Mouse (Mus musculus) frontal cortex, adult 2 months (tissue): ENCODE results near the gene Hoxc13. TPM values are rescaled to one million over a fixed set of nuclear protein-coding genes. Genes with fewer than 3 reads are reported as not detected.

Source experiments
- DNase-seq, 2 experiments: peaks; one replicate each; pipeline ENCODE4 v3.0.0; 2022; ENCODE audit warnings: low spot score in 1 of 2; ENCODE audit errors: extremely low spot score in 1 of 2
- polyA plus RNA-seq: library from polyadenylated mRNA; depleted of rRNA; stranded (reverse); fragments of >200 nt; gene quantifications from 2 replicates; pipeline ENCODE4 v1.2.3, GENCODE M21; 2012

Hoxc13 gene
- polyA plus RNA-seq, 1 experiment: not detected

- DNase-seq: no peak
Observed at GRCm38 (mm10) chr15:102936279-102936972, 15.5 kb downstream of the Hoxc13 start, which contains the start of gene Hoxc12. Hoxc12 (plus strand) TSS chr15:102936757.

GRCm38 (mm10) chr15:102937036-102937666, 16.2 kb downstream of the Hoxc13 start:
- DNase-seq: no peak

DNA sequence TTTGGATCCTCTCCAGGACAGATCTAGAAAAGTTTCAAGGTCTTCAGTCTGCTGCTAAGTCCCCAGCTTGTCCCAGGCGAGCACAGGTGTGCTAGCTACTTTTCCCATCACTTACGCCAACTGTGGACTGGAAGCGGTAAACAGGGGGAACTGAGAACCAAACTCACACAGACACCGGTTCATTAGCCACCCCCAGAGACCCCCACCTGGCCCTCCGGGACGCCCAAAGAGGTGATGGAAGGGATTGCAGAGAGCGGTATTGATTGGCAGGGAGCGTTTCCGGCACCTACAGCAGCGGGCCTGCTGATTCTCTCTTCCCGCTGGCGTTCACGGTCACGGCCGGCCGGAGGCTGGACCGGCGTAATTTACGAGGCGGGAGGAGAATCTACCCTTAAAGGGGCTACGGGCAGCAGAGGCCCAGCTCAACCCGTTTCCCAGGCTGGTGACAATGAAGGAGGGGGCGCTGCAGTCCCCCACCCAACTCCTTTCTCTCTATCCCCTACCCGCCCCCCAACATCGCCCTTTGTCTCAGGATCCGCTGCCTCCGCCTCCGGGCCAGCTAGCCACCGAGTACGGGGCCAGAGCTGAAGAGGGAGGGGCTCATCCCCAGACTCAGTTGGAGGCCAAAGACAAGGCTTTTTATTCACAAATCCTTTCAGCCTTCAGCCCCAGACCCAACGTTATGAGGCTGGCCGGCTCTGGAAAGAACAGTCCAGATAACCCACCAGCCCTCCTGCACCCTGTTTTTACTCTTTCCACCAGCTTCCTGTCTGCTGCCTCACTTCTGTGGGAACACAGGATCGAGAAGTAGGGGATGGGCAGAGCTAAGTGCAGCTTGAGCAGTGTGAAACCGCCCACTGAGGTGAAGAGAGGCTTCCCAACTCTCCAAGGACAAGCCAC, 18.6 kb downstream of the Hoxc13 start:
- no peak for DNase-seq

DNA sequence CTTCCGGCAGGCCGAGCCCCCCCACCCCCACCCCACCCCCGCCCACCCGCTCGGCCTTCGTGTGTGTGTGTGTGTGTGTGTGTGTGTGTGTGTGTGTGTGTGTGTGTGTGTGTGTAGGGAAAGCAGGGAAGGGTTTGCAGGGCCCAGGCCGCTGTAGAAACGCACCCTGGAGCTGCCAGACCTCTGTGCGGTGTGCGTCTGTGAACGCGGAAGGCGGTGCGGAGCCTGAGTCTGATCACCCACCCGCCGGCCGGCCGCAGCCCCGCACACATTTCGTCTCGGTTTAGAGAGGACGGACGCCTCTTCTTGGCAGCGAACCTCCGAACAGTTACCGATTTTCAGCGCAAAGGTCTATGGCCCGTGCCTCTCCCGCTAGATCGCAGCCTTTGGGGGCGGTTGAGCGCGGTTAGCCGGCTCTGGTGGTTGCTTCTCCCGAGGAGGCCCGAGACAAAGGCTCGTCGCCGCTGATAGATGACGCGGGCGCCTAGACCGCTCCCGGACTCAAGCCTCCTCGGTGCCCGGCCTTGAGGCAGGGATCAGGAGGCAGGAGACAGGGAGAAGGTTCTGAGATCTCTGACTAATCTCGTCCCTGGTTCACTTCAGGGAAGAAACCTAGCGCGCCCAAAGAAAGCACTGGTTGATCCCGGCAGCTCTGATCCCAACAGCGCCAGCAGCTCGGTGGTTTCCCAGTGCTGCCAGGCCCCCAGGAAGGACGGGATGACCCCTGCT, 22.0 kb downstream of the Hoxc13 start:
- DNase-seq: no peak

- no peak for DNase-seq
Observed at GRCm38 (mm10) chr15:102943468-102943813, 22.5 kb downstream of the Hoxc13 start.

DNA sequence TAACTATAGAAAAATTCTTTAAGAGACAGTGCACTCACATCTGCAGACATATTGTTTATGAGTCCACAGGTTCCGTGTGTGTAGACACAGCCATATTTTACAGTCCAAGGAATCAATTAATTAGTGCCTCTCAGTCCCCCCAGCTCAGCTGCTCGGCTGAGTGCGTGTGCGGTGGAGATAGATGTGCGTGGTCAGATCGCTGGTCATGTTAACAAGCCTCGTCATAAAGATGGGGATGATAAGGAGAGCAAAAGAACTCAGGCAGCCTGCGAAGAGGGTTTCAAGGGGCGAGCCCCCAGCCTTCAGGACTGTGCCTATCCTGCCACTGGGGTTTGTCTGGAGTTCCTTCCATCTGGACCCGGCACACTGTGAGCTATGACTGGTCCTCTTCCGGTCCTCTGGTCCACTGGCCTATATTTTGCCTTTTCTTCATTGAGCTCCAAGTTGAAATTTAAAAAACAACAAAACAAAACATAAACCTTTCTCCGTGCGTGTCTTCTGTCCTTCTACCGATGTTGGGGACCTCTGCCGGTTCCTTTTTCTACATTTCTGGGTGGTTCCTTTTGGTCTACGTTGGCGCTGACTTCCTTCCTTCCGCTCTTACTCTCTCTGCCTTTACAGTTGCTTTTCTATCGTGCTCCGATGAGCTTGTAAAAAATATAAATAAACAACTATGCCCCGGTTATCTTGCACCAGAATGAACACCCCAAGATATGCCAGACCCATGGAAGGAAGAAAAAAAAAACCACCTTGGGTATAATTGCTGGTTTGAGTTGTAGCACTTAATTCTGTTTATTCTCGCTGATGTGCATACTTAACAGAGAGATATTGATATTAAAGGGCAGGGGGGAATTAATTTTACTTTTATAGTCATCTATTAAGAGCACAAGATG, 24.5 kb downstream of the Hoxc13 start:
- no peak for DNase-seq

DNA sequence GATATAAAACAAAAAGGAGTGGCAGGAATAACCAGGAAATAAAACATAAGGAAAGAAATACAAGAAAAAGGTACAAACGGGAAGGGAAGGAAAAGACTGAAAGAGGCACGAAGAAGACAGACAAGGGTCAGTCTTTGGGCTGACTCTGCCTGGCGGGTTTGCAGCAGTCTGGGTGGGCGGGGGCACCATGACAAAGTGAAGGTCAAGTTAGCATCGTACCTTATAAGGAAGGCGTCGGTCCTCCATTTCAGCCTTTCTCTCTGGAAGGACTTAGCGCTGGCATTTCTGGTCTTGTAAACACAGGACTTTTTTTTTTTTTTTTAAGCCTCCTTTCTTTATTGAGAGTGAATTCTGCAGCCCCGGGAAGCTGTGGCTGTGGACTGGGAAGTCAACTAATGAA, 26.4 kb downstream of the Hoxc13 start:
- no peak for DNase-seq

GRCm38 (mm10) chr15:102948842-102949241, 27.9 kb downstream of the Hoxc13 start:
- no peak for DNase-seq

DNA sequence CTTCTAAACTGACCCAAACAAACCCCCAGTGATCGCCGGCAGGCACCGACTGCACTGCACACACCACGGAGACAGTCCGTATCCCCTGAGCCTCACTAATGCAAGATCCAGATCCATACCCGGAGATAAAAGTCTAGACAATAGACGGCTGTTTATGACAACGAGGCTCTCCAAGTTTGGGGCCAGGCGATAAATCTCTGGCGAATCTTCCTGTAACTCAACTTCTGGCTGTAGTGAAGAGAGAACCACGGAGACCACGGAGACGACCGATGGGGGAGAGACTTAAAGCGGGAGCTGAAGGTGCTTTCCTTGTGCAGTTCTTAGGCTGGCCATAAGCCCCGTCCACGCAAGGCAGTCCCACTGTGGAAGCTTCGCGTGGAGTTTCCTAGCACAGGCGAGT, 28.8 kb downstream of the Hoxc13 start:
- no peak for DNase-seq

DNA sequence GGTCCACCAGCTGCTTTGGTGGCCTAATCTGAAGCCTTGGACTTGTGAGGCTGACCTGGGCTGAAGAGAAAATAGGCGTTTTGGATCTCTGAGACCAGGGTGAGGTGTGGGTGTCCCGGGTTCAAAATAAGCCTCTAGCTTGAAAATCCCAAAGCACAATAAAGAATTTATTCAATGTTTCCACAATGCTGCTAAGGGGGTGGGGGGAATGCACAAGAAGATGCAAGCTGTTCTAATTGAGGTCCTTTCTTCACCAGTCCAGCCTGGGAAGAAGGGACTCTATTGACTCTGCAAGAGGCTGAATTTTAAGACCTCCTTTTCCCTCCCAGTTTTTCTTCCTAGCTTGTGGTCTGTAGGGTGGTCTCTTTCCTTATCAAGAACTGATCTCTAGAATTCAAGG, 30.0 kb downstream of the Hoxc13 start:
- DNase-seq: no peak

DNA sequence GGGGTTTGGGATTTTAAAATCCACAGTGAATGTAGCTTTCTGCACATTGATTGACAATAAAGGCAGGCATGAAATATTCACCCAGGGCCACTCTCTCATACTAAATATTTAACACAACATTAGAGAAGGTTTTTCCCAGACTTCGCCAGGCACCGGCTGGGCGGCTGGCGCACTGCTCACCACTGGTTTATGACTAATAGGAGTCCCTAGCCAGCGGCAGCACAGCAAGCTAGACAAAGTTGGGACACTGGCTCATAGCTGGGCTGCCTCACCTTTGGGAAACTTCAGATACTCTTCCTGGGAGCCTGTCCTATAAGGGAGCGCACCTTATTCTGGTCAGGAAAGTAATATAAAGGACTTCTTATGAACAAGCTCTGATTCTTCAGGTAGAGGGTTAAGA, 32.7 kb downstream of the Hoxc13 start:
- no peak for DNase-seq

- no peak for DNase-seq
Observed at GRCm38 (mm10) chr15:102954192-102955006, 33.5 kb downstream of the Hoxc13 start, which contains the start of gene Hoxc11. Hoxc11 (plus strand) TSS chr15:102954427.

DNA sequence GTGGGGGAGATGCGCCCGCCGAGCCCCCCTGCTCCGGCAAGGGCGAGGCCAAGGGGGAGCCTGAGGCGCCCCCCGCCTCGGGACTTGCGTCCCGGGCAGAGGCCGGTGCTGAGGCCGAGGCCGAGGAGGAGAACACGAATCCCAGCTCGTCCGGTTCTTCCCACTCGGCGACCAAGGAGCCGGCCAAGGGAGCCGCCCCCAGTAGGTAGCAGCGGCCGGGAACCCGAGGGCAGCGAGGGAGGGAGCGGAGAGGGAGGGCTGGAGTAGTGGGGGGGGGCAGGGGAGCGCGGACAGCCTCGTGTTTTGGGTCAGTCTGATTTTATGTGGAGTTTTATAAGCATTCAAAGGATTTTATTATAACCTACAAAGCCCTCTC, 34.1 kb downstream of the Hoxc13 start:
- no peak for DNase-seq

GRCm38 (mm10) chr15:102955833-102956640, 35.1 kb downstream of the Hoxc13 start:
- DNase-seq: no peak

DNA sequence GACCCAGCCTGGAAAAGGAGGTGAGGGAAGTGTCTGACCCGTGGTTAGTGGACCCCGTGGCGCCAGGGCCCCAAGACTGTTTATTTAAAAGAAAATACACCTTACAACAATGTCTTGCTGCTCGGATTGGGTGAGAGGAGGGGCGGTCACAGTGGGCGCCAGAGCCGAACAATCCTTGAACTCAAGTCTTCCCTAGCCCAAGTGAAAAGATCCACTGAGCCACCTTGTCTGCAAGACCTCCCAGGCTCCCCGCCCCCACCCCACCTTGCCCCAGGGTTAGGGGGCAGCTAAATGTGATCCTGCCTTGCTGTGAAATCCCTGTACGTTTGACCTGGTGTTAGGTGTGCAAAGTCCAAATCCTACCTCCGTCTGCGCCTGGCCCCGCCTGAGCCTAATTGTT, 36.0 kb downstream of the Hoxc13 start:
- no peak for DNase-seq

DNA sequence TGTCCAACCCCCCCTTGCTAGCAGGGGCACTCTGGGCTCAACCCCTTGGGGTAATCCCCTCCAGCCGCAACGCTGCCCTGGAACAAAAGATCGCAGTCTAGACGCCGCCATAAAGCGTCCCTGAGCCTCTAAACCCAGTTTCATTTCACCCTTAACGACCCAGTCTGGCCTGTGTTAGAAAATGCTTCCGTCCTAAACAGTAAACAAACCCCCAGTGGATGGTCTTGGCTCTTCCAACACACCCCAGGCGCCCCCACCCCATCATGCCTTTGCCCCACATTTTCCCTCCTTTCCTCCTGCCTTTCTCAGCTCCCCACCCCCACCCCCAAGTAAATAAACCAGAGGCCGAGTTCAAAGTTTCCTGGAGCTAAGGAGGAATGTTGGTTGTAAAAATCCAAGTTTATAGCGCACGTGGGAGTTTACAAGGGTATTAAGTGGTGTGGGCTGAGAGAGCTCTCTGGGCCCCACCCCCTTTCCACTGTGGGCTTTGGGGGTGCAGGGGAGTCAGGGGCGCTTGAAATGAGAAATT, 38.8 kb downstream of the Hoxc13 start:
- no peak for DNase-seq

GRCm38 (mm10) chr15:102961728-102962127, 40.8 kb downstream of the Hoxc13 start:
- no peak for DNase-seq

DNA sequence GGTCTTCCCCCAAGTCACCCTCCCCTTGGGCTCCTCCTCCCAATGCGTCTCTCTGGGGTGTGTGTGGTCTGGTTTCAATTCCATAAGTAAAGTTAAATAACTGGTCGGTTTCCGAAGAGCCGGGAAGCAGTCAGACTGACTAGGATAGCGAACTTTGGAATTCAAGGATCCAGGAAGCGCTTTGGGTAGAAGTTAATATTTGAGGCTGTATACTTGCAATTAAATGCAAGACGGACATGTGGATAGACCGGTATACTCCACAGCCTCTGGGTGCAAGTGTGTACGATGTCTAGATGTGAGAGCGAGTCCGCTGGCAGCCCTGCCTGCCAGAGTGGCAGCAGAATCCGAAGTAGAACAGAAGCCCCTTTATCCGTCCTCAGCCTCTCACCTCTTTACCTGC, 41.6 kb downstream of the Hoxc13 start:
- no peak for DNase-seq
